Mouse (Mus musculus) Patski (cell line): ENCODE data around the gene Dph1. TPM values are rescaled to one million over a fixed set of nuclear protein-coding genes. Genes with fewer than 3 reads are reported as not detected.
A peak's percentile ranks its signal among the peaks of the same experiment; 100 is the strongest.

ENCODE experiments used
- ATAC-seq: fragments of 100-300 bp; one replicate; pipeline ENCODE4 v1.8.0; 2021
- CTCF ChIA-PET: fragments of 350-600 bp; sonication (Branson Sonifier 250); formaldehyde crosslinking; loops from one replicate; lab custom pipeline; 2022; ENCODE audit warnings: inconsistent platforms; lab: Charles Lee
- POLR2A ChIA-PET: fragments of 350-600 bp; sonication (Branson Sonifier 250); formaldehyde crosslinking; loops from one replicate; lab custom pipeline; 2022; ENCODE audit warnings: antibody characterized with exemption, inconsistent platforms; lab: Charles Lee
- DNase-seq: peaks from one replicate; pipeline ENCODE4 v3.0.0-alpha.2; 2011; ENCODE audit warnings: low read depth, low spot score
- H3K27me3 ChIP-seq: fragments of 371-371 bp; one replicate; pipeline ENCODE4 v1.5.1; 2021
- CTCF ChIP-seq: fragments of 100-300 bp; IDR thresholded peaks from one replicate; pipeline ENCODE4 v1.5.1; 2021
- in situ Hi-C: fragments of 300-500 bp; cut with MboI; formaldehyde crosslinking; loops from 3 replicates; pipeline ENCODE4 v1.11.1; 2018; ENCODE audit warnings: low pct_unique_long_range_greater_than_20kb, mixed read lengths
- polyA plus RNA-seq: library from polyadenylated mRNA; unstranded; gene quantifications from one replicate; pipeline ENCODE4 v1.2.3, GENCODE M21; 2021

Dph1 gene
- 43.1 TPM for polyA plus RNA-seq

DNA sequence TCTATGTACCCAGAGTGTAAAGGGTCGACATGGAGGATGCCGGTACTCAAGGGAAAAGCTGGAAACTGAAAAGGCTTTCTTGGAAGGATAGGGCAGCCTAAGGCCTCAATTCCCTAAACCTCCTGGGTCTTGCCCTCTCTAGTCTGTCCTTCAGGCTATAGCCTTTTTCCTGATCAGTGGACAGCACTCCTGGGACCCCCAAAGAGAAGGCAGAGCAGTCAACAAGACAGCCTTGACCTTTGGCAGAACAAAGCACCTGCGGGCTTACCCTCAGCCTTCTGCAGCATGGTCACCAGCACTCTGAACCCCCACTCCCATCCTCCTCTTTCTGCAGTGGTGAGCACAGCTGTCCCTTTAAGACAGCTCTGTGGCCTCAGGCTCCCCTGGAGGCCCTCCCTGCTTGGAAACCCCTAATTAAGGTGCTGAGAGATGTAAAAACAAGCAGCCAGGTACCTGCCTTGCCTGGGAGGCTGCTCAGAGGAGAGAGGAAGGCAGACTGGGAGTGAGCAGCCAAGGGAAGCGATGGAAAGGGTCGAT is at the start of gene Dph1:
Gene Dph1 (minus strand): TSS at position 337 of the 537 bp plus-strand sequence.
- in situ Hi-C loops = loop anchor here (5.0 kb wide), 2 partner anchors 36 to 101 kb away; no protein-coding TSS in a partner anchor
- POLR2A ChIA-PET = interaction anchor here (0.7 to 0.9 kb wide), 2 partner anchors 12 to 41 kb away, joined by 3 read pairs; partner anchors contain the start of gene Ovca2
- H3K27me3 ChIP-seq = peaks cover 9% of the 10 kb centered on the region
- no peak for TF ChIP-seq CTCF
- no peak for ATAC-seq
- CTCF ChIA-PET = interaction anchor here (0.7 to 2.7 kb wide), 4 partner anchors 21 to 103 kb away, joined by 3 to 21 read pairs (median 4); no protein-coding TSS in a partner anchor
- DNase-seq = no peak

DNA sequence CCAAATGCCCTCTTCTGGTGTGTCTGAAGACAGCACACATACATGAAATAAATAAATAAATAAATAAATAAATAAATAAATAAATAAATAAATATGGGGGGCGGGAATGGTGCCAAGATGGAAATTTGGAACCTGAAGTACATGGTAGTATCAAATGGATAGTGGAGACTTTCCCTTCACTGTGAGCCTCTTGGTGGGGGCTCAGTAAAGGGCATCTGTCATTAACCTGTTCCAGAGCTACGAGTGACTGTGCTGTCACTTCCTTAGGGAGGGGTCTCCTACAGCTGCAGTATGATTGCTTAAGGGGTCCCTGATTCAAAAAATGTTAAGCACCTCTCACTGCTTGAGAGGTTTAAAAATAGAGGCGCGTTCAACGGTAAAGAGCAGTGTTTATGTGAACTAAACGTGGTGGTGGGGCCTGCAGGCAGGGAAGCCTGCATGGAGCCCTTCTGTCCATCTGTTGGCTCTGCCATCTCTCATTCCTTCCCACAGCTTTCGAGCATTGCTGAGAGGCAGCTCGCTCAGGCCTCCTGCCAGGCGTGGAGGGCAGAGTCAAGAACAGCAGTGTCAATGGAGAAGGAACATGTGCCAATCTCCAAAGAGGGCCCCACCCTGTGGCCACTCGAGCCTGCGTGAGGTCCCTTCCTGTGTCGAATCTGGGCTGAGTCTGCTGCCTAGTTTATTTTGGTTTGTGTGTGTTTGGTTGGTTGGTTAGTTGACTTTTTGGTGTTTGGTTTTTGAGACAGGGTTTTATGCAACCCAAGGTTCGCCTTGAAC is 49.3 kb upstream of the Dph1 start:
- no peak for ATAC-seq
- H3K27me3 ChIP-seq = no peaks in the 10 kb centered on the region
- CTCF ChIA-PET = no interaction called here
- DNase-seq = no peak
- POLR2A ChIA-PET = no interaction called here
- in situ Hi-C loops = no loop called here
- TF ChIP-seq CTCF = no peak

DNA sequence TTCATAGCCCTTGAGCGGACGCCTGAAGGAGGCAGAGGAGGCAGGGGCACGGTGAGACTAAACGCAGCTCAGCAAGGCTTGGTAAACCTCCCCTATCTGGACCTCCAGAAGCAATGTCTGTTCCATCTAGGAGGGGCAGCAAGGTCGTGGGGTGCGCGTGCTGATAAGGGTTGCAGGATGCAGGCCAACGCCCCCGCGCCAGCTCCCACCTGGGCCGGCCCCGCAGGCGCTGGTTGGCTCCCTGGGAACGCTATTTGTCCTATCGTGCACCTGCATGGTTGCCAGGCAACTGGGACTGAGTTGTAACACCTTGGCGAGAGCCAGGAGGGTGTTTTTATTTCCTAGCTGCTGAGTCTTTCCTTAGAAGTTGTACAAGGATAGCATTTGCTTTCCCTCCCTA is 43.7 kb upstream of the Dph1 start:
- TF ChIP-seq CTCF = no peak
- ATAC-seq (no peak), DNase-seq (no peak)
- POLR2A ChIA-PET = no interaction called here
- CTCF ChIA-PET = interaction anchor here (1.2 to 2.5 kb wide), 5 partner anchors 9 to 55 kb away, joined by 3 to 7 read pairs (median 5); no protein-coding TSS in a partner anchor
- no peaks in the 10 kb centered on the region for H3K27me3 ChIP-seq
- in situ Hi-C loops = no loop called here

DNA sequence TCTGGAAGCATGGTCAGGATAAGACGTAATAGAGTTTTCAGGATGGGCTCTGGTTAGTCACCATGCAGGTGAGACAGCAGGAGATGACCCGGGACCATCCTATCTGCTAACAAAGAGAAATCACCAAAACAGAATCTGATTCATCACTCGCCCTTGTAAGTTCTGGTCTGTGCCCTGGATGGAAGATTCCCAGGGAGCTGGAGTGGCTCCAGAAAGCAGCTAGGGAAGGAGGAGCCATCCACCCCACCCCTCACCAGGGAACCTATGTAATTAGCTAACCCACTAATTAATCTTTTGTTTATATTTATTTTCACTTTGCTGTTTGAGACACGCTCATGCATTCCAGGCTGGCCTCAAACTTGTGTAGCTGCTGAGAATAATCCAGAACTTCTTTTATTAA is 41.4 kb upstream of the Dph1 start:
- ChIA-PET CTCF (interaction anchor here (0.8 to 3.1 kb wide), 14 partner anchors 11 to 72 kb away, joined by 3 to 14 read pairs (median 4); no protein-coding TSS in a partner anchor), POLR2A (interaction anchor here (0.8 kb wide), 1 partner anchor 42 kb away, joined by 3 read pairs; no protein-coding TSS in a partner anchor)
- no peaks in the 10 kb centered on the region for H3K27me3 ChIP-seq
- in situ Hi-C loops = no loop called here
- no peak for ATAC-seq
- no peak for TF ChIP-seq CTCF
- DNase-seq = no peak

DNA sequence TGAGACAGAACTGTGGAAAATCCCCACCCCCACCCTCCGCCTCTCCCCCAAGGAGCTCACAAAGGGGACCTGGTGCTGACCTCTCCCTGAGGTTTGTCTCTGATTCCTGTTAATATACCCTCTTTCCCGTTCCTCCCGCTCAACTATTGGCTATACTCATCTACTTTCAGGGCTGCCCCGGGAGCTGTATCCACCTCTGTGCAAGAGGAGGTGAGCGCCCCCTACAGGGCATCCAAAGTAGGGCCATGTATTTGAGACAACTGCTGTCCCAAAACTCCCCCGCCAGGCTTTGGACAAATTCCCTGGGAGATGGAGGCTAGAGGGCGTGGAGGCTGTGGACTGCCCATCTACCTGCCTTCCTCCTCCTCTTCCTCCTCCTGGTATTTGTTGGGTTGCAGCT is 40.7 kb upstream of the Dph1 start:
- ChIA-PET POLR2A (interaction anchor here (0.6 to 0.9 kb wide), 4 partner anchors 16 to 41 kb away, joined by 3 to 4 read pairs (median 4); partner anchors contain the start of gene Rtn4rl1), CTCF (interaction anchor here (0.7 to 3.1 kb wide), 17 partner anchors 11 to 73 kb away, joined by 3 to 14 read pairs (median 4); no protein-coding TSS in a partner anchor)
- in situ Hi-C loops = no loop called here
- DNase-seq (no peak), ATAC-seq (no peak)
- peak; percentile 85 for TF ChIP-seq CTCF
- H3K27me3 ChIP-seq = no peaks in the 10 kb centered on the region

DNA sequence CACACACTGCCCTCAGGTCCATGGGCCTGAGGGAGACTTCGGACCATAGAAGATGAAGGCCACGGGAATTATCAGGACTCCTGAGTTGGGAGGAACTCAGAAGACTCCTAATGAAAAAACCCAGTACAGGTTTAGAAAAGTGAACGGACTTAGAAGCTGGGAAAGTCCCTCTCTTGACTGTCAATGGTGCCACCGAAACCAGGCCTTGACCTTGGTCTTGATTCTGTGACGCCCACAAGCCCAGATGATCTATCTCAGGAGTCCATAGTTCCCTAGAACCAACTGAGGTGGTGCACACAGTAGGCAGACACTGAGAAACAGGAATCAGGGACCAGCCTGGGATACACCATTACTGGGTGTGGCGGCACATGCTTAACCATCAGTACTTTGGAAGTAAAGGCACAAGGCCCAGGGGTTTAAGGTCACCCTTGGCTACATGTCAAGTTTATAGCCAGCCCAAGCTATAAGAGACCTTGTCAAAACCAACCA is 39.3 kb upstream of the Dph1 start:
- ChIA-PET POLR2A (no interaction called here), CTCF (interaction anchor here (1.4 kb wide), 1 partner anchor 25 kb away, joined by 3 read pairs; no protein-coding TSS in a partner anchor)
- no peak for ATAC-seq
- H3K27me3 ChIP-seq = no peaks in the 10 kb centered on the region
- in situ Hi-C loops = no loop called here
- no peak for TF ChIP-seq CTCF
- DNase-seq = no peak

DNA sequence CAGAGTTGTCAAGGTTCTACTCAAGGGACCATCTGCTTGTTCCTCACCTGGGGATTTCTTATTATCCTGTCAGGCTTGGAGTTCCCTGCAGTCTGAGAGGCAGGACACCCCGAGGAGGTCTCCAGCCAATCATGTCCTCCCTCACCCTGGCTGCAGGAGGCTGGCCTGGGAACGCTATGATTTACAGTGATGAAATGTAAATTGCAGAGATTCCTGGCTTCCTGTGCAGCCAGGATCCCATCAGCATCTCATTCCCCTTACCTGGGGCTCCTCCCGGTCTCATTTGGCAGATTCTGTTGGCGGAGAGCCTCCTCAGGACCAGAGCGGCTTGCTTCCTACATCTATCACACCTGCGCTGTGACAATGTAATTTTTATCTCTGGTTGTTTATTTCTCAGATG is 38.2 kb upstream of the Dph1 start:
- POLR2A ChIA-PET = no interaction called here

DNA sequence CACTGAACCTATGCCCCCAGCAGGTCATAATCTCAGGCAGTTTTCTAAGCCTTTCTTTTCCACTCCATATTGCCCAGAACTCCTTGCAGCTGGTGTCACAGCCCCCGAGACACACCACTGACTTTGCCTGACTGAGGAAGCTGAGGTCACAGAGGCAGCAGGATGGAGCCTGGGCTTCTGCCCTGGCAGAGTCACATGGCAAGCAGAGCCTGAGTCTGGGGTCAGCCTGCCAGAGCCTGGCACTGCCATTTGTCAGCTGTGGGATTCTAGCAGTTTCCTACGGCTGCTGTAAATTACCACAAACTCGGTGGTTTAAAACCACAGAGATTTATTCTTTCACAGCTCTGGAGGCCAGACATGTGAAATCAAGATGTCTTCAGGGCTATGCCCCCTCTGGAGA is 36.6 kb upstream of the Dph1 start:
- ChIA-PET CTCF (no interaction called here), POLR2A (no interaction called here)
- no peak for TF ChIP-seq CTCF
- ATAC-seq (no peak), DNase-seq (no peak)
- no peaks in the 10 kb centered on the region for H3K27me3 ChIP-seq
- in situ Hi-C loops = loop anchor here (5.0 kb wide), 1 partner anchor 35 kb away; the partner anchor contains the start of genes Dph1 and Rtn4rl1

More for the DNA sequence above, 38.2 kb upstream of the Dph1 start:
- TF ChIP-seq CTCF = no peak
- ATAC-seq (no peak), DNase-seq (no peak)
- no peaks in the 10 kb centered on the region for H3K27me3 ChIP-seq
- CTCF ChIA-PET = no interaction called here
- in situ Hi-C loops = loop anchor here (5.0 kb wide), 1 partner anchor 37 kb away; the partner anchor contains the start of genes Dph1 and Rtn4rl1

DNA sequence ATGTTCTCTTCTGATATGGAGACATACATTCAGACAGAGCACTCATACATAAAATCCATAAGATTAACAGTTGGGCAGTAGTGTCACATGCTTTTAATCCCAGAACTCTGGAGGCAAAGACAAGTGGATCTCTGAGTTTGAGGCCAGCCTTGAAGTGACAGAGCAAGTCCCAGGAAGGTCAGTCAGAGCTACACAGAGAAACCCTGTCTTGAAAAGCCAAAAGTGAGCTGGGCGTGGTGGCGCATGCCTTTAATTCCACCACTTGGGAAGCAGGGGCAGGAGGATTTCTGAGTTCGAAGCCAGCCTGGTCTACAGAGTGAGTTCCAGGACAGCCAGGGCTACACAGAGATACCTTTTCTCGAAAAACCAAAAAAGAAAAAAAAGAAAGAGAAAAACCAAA is 33.8 kb upstream of the Dph1 start:
- H3K27me3 ChIP-seq = no peaks in the 10 kb centered on the region
- no peak for TF ChIP-seq CTCF
- ATAC-seq (no peak), DNase-seq (no peak)
- POLR2A ChIA-PET = no interaction called here
- in situ Hi-C loops = loop anchor here (5.0 kb wide), 1 partner anchor 33 kb away; the partner anchor contains the start of genes Dph1 and Rtn4rl1
- CTCF ChIA-PET = no interaction called here

DNA sequence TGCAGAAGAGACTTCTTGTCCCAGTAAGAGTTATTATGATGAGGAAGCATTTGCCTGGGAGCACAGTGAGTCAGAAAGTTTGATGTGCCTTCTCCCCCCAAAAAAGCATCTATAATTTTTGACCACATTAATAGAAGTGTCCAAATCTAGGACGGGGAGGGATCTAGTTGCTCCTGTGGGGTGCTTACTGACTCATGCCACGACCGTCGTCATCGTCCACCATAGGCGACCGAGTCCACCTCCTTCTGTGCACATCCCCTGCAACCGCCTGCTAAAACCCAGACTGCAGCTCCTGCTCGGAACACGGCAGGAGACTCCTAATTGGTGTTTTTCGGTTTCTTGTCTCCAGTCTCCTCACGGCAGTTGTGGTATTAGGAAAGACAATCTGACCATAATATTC is 33.0 kb upstream of the Dph1 start:
- in situ Hi-C loops = no loop called here
- H3K27me3 ChIP-seq = no peaks in the 10 kb centered on the region
- ChIA-PET CTCF (no interaction called here), POLR2A (no interaction called here)
- no peak for ATAC-seq
- TF ChIP-seq CTCF = no peak
- no peak for DNase-seq
